Mouse (Mus musculus) ovary, adult 18-20 months (tissue): ENCODE measurements around the gene Rasa3.

ENCODE experiments used
- DNase-seq: peaks from one replicate; pipeline ENCODE4 v3.0.0; 2022; ENCODE audit warnings: low spot score, mixed read lengths

Rasa3 gene

GRCm38 (mm10) chr8:13677413-13677883 lies at the start of gene Rasa3:
Gene Rasa3 (minus strand): TSS chr8:13677603.
- DNase-seq, result peak; percentile 94

DNA sequence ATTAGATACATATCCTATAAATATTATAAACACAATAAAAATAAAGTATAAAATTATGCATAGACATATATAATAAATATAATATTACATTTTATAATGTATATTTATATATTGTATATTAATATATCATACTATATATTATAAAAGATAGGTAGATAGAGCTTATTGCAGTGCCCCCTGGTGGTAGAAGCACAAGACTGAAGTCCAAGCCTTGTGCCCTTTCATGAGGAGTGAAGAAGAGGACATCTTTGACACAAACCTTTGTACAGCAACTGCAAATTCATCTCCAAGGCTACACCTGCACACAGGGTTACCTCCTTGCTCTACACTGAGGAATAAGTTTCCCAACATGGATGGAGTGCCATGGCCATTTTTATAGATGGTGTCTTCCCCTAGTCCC lies 48.3 kb upstream of the Rasa3 start:
- DNase-seq, result no peak

- DNase-seq, result no peak
Measured at GRCm38 (mm10) chr8:13718980-13719379, 41.6 kb upstream of the Rasa3 start.

DNA sequence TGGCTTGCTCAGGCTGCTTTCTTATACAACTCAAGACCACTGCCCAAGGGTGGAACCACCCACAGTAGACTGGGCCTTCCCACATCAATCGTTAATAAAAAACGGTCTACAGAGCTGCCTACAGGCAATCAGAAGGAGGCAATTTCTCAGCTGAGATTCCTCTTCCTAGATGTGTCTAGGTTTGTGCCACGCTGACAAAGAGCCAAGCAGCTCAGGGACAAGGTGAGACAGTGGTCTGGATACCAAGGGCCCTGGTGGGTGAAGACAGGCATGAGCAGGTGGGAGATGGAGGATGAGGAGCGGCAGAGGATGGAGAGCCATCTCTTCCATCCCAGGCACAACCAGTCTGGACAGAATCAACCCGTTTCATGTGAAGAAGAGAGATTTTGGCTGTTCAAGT lies 31.1 kb upstream of the Rasa3 start:
- no peak for DNase-seq

DNA sequence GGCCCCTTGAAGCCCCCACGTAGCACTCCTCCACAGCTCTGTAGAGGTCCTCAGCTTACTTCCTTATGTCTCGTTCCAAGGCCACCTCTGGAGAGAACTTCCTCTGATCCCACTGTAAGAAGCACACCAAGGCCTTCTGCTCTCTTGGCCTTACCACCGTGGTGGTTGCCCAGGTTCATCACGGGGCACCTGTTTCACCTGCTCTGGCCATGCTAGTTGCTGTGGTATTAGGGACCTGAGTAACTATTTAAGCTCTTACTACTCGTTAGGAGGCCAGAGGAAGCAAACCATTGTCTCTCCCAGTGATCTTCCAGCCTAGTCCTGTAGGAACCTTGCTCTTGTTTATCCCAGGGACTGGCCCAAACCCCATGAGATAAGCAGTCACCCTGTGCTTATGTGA lies 29.5 kb upstream of the Rasa3 start:
- DNase-seq, result no peak

DNA sequence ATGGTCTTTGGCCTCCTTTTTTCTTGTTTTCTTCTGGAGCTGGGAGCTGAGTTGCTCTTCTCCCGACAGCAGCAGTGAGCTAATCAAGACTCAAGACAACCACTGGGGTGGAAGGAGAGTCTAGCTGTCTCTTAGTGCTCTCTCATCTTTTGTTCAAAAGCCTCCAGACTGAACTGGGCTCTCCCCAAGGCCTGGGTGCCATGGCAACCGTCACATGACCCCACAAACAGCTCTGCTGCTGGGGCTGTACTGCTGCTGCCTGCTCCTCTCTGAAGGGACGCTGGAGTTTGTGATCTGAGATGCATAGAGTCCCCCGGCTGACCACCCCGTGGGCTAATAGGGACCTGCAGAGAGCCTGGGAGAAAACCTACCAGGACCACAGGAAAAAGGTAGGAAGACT lies 28.3 kb upstream of the Rasa3 start, which contains the start of gene Cfap97d2:
TSS of gene Cfap97d2 (plus strand) at position 222 of the 400 bp plus-strand sequence.
- peak; percentile 62 for DNase-seq

- DNase-seq, result no peak
Measured at GRCm38 (mm10) chr8:13704301-13704700, 26.9 kb upstream of the Rasa3 start.

- DNase-seq, result no peak
Measured at GRCm38 (mm10) chr8:13703756-13704155, 26.4 kb upstream of the Rasa3 start.

DNA sequence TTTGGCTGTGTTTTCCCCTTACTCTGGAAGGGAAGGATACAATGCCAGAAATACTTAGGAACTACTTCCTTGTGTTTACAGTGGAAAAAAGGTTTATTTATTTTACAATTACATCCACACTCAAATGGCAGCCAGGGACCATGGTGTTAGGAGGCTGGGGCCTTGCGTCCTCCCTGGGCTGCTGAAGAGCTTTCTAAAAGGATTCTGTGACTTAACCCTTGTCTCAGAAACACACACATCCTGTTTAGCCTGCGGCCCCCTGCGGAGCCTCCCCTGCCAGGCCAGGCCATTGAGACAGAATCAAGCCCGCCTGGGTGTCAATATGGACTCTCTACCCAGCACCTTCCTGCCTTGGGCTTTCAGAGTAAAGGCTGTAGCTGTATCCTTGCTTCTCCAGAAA lies 25.4 kb upstream of the Rasa3 start:
- DNase-seq, result no peak

GRCm38 (mm10) chr8:13699323-13699949 lies 22.0 kb upstream of the Rasa3 start:
- DNase-seq, result no peak

- DNase-seq, result no peak
Measured at GRCm38 (mm10) chr8:13698281-13698680, 20.9 kb upstream of the Rasa3 start.

DNA sequence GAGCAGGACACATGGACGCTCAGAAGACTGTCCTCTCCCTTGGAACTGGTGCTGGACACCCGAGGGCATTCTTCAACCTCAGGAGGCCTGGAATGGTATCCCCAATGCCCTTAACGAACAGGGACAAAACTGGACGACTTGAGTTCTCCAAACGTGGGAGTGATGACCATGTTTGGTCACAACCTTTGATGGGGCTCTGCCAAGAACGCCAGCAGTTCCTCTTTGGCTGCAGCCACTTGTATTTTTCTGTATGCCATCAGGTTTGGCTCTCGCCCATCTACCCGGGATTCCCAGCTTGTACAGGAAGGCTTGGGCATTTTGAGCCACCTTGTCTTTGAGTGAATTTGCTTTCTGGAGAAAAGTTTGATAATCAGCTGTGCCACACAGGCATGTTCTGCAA lies 20.3 kb upstream of the Rasa3 start:
- DNase-seq, result no peak

- DNase-seq, result no peak
Measured at GRCm38 (mm10) chr8:13697196-13697595, 19.8 kb upstream of the Rasa3 start.

DNA sequence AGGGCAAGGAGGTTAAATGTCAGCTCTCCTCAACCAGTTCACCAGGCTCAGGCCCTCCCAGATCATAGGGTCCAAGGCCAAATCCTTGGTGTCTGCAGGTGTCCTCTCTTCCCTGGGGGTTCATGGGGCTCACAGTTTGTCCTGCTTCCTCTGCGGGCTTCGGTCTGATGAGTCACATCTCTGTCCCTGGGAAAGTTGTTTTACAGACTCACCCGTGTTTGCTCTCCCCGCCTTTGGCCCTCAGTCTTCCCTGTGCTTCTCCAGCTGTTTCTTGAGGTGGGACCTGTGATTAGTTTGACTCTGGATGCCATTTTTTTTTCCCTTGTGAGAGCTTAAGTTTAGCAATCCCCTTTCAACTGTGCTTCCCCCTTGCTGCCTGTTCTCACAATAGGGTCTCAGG lies 18.8 kb upstream of the Rasa3 start:
- no peak for DNase-seq

- DNase-seq, result no peak
Measured at GRCm38 (mm10) chr8:13695203-13695867, 17.9 kb upstream of the Rasa3 start.

DNA sequence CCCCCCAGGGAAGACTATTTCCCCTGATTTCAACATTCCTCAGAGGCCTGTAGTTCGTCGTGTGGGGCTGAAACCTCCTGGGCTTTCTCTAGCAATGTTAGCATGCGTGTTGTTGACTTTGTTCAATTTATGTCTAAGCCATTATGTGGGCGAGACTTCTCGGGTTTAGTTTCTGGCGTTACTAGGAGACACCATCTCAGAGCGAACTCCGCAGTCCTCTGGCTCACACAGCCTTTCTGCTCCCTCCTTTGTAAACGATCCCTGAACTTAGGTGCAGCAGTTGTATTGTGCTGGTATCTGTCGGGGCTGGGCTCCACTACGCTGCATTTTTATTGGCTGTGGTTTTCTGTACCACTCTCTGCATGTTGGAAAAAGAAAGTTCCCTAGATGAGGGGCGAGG lies 17.3 kb upstream of the Rasa3 start:
- no peak for DNase-seq

GRCm38 (mm10) chr8:13692302-13693066 lies 15.1 kb upstream of the Rasa3 start:
- DNase-seq, result no peak

GRCm38 (mm10) chr8:13689331-13689730 lies 11.9 kb upstream of the Rasa3 start:
- DNase-seq, result no peak

DNA sequence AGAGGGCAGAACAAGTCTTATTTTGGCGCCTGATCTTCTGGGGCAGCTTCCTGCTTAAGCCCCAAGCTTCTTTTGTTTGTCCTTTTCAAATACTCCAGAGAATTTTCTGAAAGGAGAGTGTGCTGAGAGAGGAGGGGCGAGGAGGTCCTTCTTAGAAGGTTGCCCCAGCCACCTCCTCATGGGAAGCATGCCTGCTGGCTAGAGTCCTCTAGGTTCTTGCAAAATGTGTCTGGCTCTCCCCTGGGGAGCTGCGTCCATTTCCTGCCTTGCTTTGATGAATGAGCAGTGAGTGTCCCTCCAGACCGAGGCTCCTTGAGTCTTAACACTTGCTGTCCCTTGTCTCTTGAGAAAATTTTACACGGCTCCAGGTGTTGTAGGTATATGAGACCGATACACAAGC lies 11.1 kb upstream of the Rasa3 start:
- no peak for DNase-seq

DNA sequence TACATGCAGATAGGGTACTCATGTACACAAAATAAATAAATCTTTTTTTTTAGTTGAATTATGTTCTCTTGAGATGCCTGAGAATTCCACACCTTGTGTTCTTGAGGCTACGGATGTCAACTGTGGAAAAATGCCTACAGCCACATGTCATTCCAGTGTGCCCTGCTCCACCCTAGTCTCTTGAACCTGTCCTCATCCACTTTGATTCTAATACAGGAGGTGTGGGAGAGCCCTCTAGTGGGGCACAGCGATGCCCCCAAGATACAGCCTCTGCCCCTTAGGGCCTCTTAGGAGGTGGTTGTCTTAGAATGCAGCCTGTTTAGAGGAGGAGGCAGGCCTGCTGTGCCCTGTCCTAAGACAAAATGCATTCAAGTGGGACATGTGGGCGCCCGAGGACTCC lies 10.5 kb upstream of the Rasa3 start:
- DNase-seq, result no peak

GRCm38 (mm10) chr8:13687101-13687717 lies 9.8 kb upstream of the Rasa3 start:
- no peak for DNase-seq

DNA sequence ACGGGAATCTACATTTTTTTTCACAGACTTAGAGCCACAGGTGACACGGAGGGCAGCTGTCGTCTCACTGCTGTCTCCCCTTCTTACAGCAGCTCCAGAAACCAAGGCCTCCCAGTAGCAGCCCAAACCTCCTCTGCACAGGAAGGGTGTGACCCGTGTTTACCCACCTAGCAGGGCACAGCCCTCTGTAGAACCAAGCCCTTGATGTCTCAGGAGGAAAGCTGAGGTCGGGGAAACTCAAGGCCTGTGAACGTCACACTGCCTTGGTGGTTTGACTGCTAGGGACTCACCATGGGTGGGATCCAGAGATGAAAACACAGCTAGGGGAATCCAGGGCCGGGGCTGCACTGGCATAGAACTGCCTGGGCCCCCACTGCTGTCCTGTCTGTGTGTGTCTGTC lies 9.0 kb upstream of the Rasa3 start:
- DNase-seq, result no peak
